Mouse (Mus musculus) small intestine, adult 2 months (tissue): ENCODE data around the gene Nek3.

ENCODE experiments used
- CTCF ChIP-seq: fragments of 200-500 bp; IDR thresholded peaks from 2 replicates; pipeline ENCODE4 v1.5.1; 2012; ENCODE audit warnings: low read depth, mild to moderate bottlenecking, control low read depth, inconsistent platforms, low read length, moderate library complexity, mixed read lengths; ENCODE audit not compliant: insufficient replicate concordance, insufficient read length; ENCODE audit errors: extremely low read depth
- POLR2A ChIP-seq: fragments of 200-500 bp; IDR thresholded peaks from 2 replicates; pipeline ENCODE4 v1.6.1; 2012; ENCODE audit warnings: low read depth, mild to moderate bottlenecking, control low read depth, inconsistent platforms, low read length, moderate library complexity

- TF ChIP-seq POLR2A (no peak), CTCF (no peak)
Measured at GRCm38 (mm10) chr8:22162206-22162605, 4.0 kb downstream of the Nek3 start.
